Mouse (Mus musculus): ENCODE data around the gene Hpse2. TPM values are rescaled to one million over a fixed set of nuclear protein-coding genes. Genes with fewer than 3 reads are reported as not detected.
A peak's percentile ranks its signal among the peaks of the same experiment; 100 is the strongest.

Hpse2 gene
- polyA plus RNA-seq, 1 experiment from 2014 or later, result 0.69 TPM

- Histone ChIP-seq H3K27ac (ENCODE audit: low read length) (no peak overlapping the region), H3K36me3 (ENCODE audit: insufficient read depth, low read length) (no peaks in the 10 kb centered on the region), H3K27me3 (ENCODE audit: insufficient read depth, low read length) (no peaks in the 10 kb centered on the region), H3K4me3 (ENCODE audit: low read length) (no peak overlapping the region), H3K9ac (replicated peaks; ENCODE audit: low read length) (no peak overlapping the region), H3K4me2 (replicated peaks; ENCODE audit: low read depth, low read length) (no peak overlapping the region), H3K9me3 (ENCODE audit: low read length) (no peaks in the 10 kb centered on the region), H3K4me1 (ENCODE audit: insufficient read depth, low read length) (peaks cover 43% of the 10 kb centered on the region)
- ATAC-seq (ENCODE audit: low FRiP score, low TSS enrichment), result no peak
- WGBS, result 55% methylated on average over 15 of the region's 15 CpGs
These were observed 632.8 kb downstream of the Hpse2 start for GRCm38 (mm10) chr19:42755148-42755870.

- Histone ChIP-seq H3K4me3 (ENCODE audit: low read length) (peak overlapping the region; percentile 43), H3K9ac (replicated peaks; ENCODE audit: low read length) (peak overlapping the region; percentile 74; the same call in 1 of the 2 replicates), H3K4me1 (ENCODE audit: insufficient read depth, low read length) (peaks cover 46% of the 10 kb centered on the region), H3K27me3 (ENCODE audit: insufficient read depth, low read length) (no peaks in the 10 kb centered on the region), H3K4me2 (replicated peaks; ENCODE audit: low read depth, low read length) (peak overlapping the region; percentile 66), H3K27ac (ENCODE audit: low read length) (peak overlapping the region; percentile 97), H3K36me3 (ENCODE audit: insufficient read depth, low read length) (no peaks in the 10 kb centered on the region), H3K9me3 (ENCODE audit: low read length) (no peaks in the 10 kb centered on the region)
- peak; percentile 57 for ATAC-seq (ENCODE audit: low FRiP score, low TSS enrichment)
- WGBS, result 16% methylated on average over 10 of the region's 11 CpGs
These were observed 634.8 kb downstream of the Hpse2 start for GRCm38 (mm10) chr19:42753141-42753917.

GRCm38 (mm10) chr19:42752363-42752931, 635.7 kb downstream of the Hpse2 start, which contains the start of gene Pyroxd2:
Gene Pyroxd2, minus strand, starts transcription at chr19:42752775.
- H3K4me3 ChIP-seq (ENCODE audit: low read length), result peak within 1 kb of the TSS; percentile 43
- WGBS, result 2% methylated on average over 22 of the region's 22 CpGs
- H3K4me2 ChIP-seq (replicated peaks; ENCODE audit: low read depth, low read length), result peak within 1 kb of the TSS; percentile 66
- peak within 1 kb of the TSS; percentile 97 for H3K27ac ChIP-seq (ENCODE audit: low read length)
- no peaks in the 10 kb centered on the region for H3K27me3 ChIP-seq (ENCODE audit: insufficient read depth, low read length)
- peak; percentile 92 for ATAC-seq (ENCODE audit: low FRiP score, low TSS enrichment)
- H3K36me3 ChIP-seq (ENCODE audit: insufficient read depth, low read length), result no peaks in the 10 kb centered on the region
- no peaks in the 10 kb centered on the region for H3K9me3 ChIP-seq (ENCODE audit: low read length)
- H3K9ac ChIP-seq (replicated peaks; ENCODE audit: low read length), result peak within 1 kb of the TSS; percentile 74
- H3K4me1 ChIP-seq (ENCODE audit: insufficient read depth, low read length), result peaks cover 45% of the 10 kb centered on the region

- H3K27ac ChIP-seq (ENCODE audit: low read length), result no peak overlapping the region; the same call in 1 of the 2 replicates
- H3K4me2 ChIP-seq (replicated peaks; ENCODE audit: low read depth, low read length), result no peak overlapping the region
- no peaks in the 10 kb centered on the region for H3K36me3 ChIP-seq (ENCODE audit: insufficient read depth, low read length)
- H3K9ac ChIP-seq (replicated peaks; ENCODE audit: low read length), result no peak overlapping the region
- H3K4me3 ChIP-seq (ENCODE audit: low read length), result no peak overlapping the region
- peaks cover 35% of the 10 kb centered on the region for H3K4me1 ChIP-seq (ENCODE audit: insufficient read depth, low read length)
- H3K9me3 ChIP-seq (ENCODE audit: low read length), result no peaks in the 10 kb centered on the region
- 50% methylated on average over 11 of the region's 11 CpGs for WGBS
- no peaks in the 10 kb centered on the region for H3K27me3 ChIP-seq (ENCODE audit: insufficient read depth, low read length)
- ATAC-seq (ENCODE audit: low FRiP score, low TSS enrichment), result no peak
These were observed 638.0 kb downstream of the Hpse2 start for GRCm38 (mm10) chr19:42750196-42750595.

- 94% methylated on average over 8 of the region's 8 CpGs for WGBS
- Histone ChIP-seq H3K4me2 (replicated peaks; ENCODE audit: low read depth, low read length) (no peak overlapping the region), H3K36me3 (ENCODE audit: insufficient read depth, low read length) (no peaks in the 10 kb centered on the region), H3K4me3 (ENCODE audit: low read length) (no peak overlapping the region), H3K27ac (ENCODE audit: low read length) (no peak overlapping the region), H3K27me3 (ENCODE audit: insufficient read depth, low read length) (no peaks in the 10 kb centered on the region), H3K9ac (replicated peaks; ENCODE audit: low read length) (no peak overlapping the region), H3K9me3 (ENCODE audit: low read length) (no peaks in the 10 kb centered on the region), H3K4me1 (ENCODE audit: insufficient read depth, low read length) (peaks cover 14% of the 10 kb centered on the region)
- no peak for ATAC-seq (ENCODE audit: low FRiP score, low TSS enrichment)
These were observed 641.5 kb downstream of the Hpse2 start for GRCm38 (mm10) chr19:42746702-42747101.

GRCm38 (mm10) chr19:42745869-42746224, 642.3 kb downstream of the Hpse2 start:
- peaks cover 10% of the 10 kb centered on the region for H3K4me1 ChIP-seq (ENCODE audit: insufficient read depth, low read length)
- H3K4me2 ChIP-seq (replicated peaks; ENCODE audit: low read depth, low read length), result no peak overlapping the region
- H3K27ac ChIP-seq (ENCODE audit: low read length), result no peak overlapping the region
- no peak overlapping the region for H3K9ac ChIP-seq (replicated peaks; ENCODE audit: low read length)
- no peak for ATAC-seq (ENCODE audit: low FRiP score, low TSS enrichment)
- 66% methylated on average over 4 of the region's 4 CpGs for WGBS
- H3K36me3 ChIP-seq (ENCODE audit: insufficient read depth, low read length), result no peaks in the 10 kb centered on the region
- no peaks in the 10 kb centered on the region for H3K9me3 ChIP-seq (ENCODE audit: low read length)
- H3K27me3 ChIP-seq (ENCODE audit: insufficient read depth, low read length), result no peaks in the 10 kb centered on the region
- H3K4me3 ChIP-seq (ENCODE audit: low read length), result no peak overlapping the region

GRCm38 (mm10) chr19:42745084-42745868, 642.9 kb downstream of the Hpse2 start:
- Histone ChIP-seq H3K27me3 (ENCODE audit: insufficient read depth, low read length) (no peaks in the 10 kb centered on the region), H3K4me2 (replicated peaks; ENCODE audit: low read depth, low read length) (no peak overlapping the region), H3K4me1 (ENCODE audit: insufficient read depth, low read length) (peaks cover 6% of the 10 kb centered on the region), H3K9ac (replicated peaks; ENCODE audit: low read length) (no peak overlapping the region), H3K9me3 (ENCODE audit: low read length) (no peaks in the 10 kb centered on the region), H3K27ac (ENCODE audit: low read length) (no peak overlapping the region), H3K4me3 (ENCODE audit: low read length) (no peak overlapping the region), H3K36me3 (ENCODE audit: insufficient read depth, low read length) (no peaks in the 10 kb centered on the region)
- 49% methylated on average over 9 of the region's 9 CpGs for WGBS
- no peak for ATAC-seq (ENCODE audit: low FRiP score, low TSS enrichment)

- H3K9me3 ChIP-seq (ENCODE audit: low read length), result no peaks in the 10 kb centered on the region
- no peaks in the 10 kb centered on the region for H3K27me3 ChIP-seq (ENCODE audit: insufficient read depth, low read length)
- 16% methylated on average over 4 of the region's 4 CpGs for WGBS
- H3K9ac ChIP-seq (replicated peaks; ENCODE audit: low read length), result no peak overlapping the region
- no peak overlapping the region for H3K27ac ChIP-seq (ENCODE audit: low read length)
- no peaks in the 10 kb centered on the region for H3K36me3 ChIP-seq (ENCODE audit: insufficient read depth, low read length)
- H3K4me3 ChIP-seq (ENCODE audit: low read length), result no peak overlapping the region
- no peak overlapping the region for H3K4me2 ChIP-seq (replicated peaks; ENCODE audit: low read depth, low read length)
- no peaks in the 10 kb centered on the region; the same call in 1 of the 2 replicates for H3K4me1 ChIP-seq (ENCODE audit: insufficient read depth, low read length)
- peak; percentile 89 for ATAC-seq (ENCODE audit: low FRiP score, low TSS enrichment)
These were observed 644.0 kb downstream of the Hpse2 start for GRCm38 (mm10) chr19:42744162-42744586.

- WGBS, result 75% methylated on average over 16 of the region's 16 CpGs
- no peak overlapping the region for H3K4me2 ChIP-seq (replicated peaks; ENCODE audit: low read depth, low read length)
- H3K9ac ChIP-seq (replicated peaks; ENCODE audit: low read length), result no peak overlapping the region
- no peaks in the 10 kb centered on the region; the same call in 1 of the 2 replicates for H3K4me1 ChIP-seq (ENCODE audit: insufficient read depth, low read length)
- H3K27ac ChIP-seq (ENCODE audit: low read length), result no peak overlapping the region
- H3K9me3 ChIP-seq (ENCODE audit: low read length), result no peaks in the 10 kb centered on the region
- no peak overlapping the region for H3K4me3 ChIP-seq (ENCODE audit: low read length)
- no peaks in the 10 kb centered on the region for H3K27me3 ChIP-seq (ENCODE audit: insufficient read depth, low read length)
- no peak for ATAC-seq (ENCODE audit: low FRiP score, low TSS enrichment)
- no peaks in the 10 kb centered on the region for H3K36me3 ChIP-seq (ENCODE audit: insufficient read depth, low read length)
These were observed 644.9 kb downstream of the Hpse2 start for GRCm38 (mm10) chr19:42743261-42743660.

Measured in kidney, embryonic 16.5 days (tissue).